Mouse (Mus musculus): ENCODE measurements around the gene Ints12. TPM values are rescaled to one million over a fixed set of nuclear protein-coding genes. Genes with fewer than 3 reads are reported as not detected.

The Ints12 gene
- polyA plus RNA-seq, 1 experiment: 8.1 TPM

- Histone ChIP-seq H3ac (ENCODE audit: control insufficient read depth, insufficient read length, low read depth) (no peak overlapping the region), H3K27me3 (ENCODE audit: control insufficient read depth, insufficient read depth, insufficient read length) (no peaks in the 10 kb centered on the region), H3K79me3 (ENCODE audit: low read depth) (no peaks in the 10 kb centered on the region), H3K4me3 (ENCODE audit: insufficient read depth, poor library complexity, severe bottlenecking) (no peak overlapping the region), H3K36me3 (ENCODE audit: control insufficient read depth, insufficient read depth) (peaks cover 40% of the 10 kb centered on the region), H3K79me2 (ENCODE audit: control insufficient read depth, insufficient read depth) (no peaks in the 10 kb centered on the region)
- no peak for TF ChIP-seq USF1 (IDR thresholded peaks at IDR 0.05; ENCODE audit: low read depth)
Observed at GRCm38 (mm10) chr3:133109844-133110243, 18.2 kb downstream of the Ints12 start.

GRCm38 (mm10) chr3:133111741-133112140, 20.1 kb downstream of the Ints12 start:
- H3K36me3 ChIP-seq (ENCODE audit: control insufficient read depth, insufficient read depth): peaks cover 23% of the 10 kb centered on the region
- no peak for TF ChIP-seq CTCF (IDR thresholded peaks at IDR 0.05; ENCODE audit: control insufficient read depth, insufficient read depth, insufficient read length)
- no peak for TF ChIP-seq MYOD1 (IDR thresholded peaks at IDR 0.05; ENCODE audit: control insufficient read depth, insufficient read length, low read depth)
- TF ChIP-seq MYOG (IDR thresholded peaks at IDR 0.05; ENCODE audit: control insufficient read depth, extremely low read depth, insufficient read length): no peak
- no peak for TF ChIP-seq CEBPB (IDR thresholded peaks at IDR 0.05; ENCODE audit: low read depth)
- no peak for TF ChIP-seq MAX (IDR thresholded peaks at IDR 0.05)
- no peak for TF ChIP-seq FOSL1 (IDR thresholded peaks at IDR 0.05; ENCODE audit: insufficient read depth, low read length, poor library complexity, severe bottlenecking)

GRCm38 (mm10) chr3:133113281-133113680, 21.6 kb downstream of the Ints12 start:
- H3ac ChIP-seq (ENCODE audit: control insufficient read depth, insufficient read length, low read depth): no peak overlapping the region
- no peaks in the 10 kb centered on the region for H3K27me3 ChIP-seq (ENCODE audit: control insufficient read depth, insufficient read depth, insufficient read length)
- H3K79me3 ChIP-seq (ENCODE audit: low read depth): no peaks in the 10 kb centered on the region
- no peaks in the 10 kb centered on the region for H3K79me2 ChIP-seq (ENCODE audit: control insufficient read depth, insufficient read depth)
- no peak for TF ChIP-seq CTCF (IDR thresholded peaks at IDR 0.05; ENCODE audit: control insufficient read depth, insufficient read depth, insufficient read length)
- TF ChIP-seq MYOD1 (IDR thresholded peaks at IDR 0.05; ENCODE audit: control insufficient read depth, insufficient read length, low read depth): no peak
- no peak for TF ChIP-seq MYOG (IDR thresholded peaks at IDR 0.05; ENCODE audit: control insufficient read depth, extremely low read depth, insufficient read length)
- no peak overlapping the region for H3K4me3 ChIP-seq (ENCODE audit: insufficient read depth, poor library complexity, severe bottlenecking)
- peaks cover 17% of the 10 kb centered on the region for H3K36me3 ChIP-seq (ENCODE audit: control insufficient read depth, insufficient read depth)

More at GRCm38 (mm10) chr3:133111741-133112140, 20.1 kb downstream of the Ints12 start:
- H3K79me3 ChIP-seq (ENCODE audit: low read depth): no peaks in the 10 kb centered on the region
- H3K27me3 ChIP-seq (ENCODE audit: control insufficient read depth, insufficient read depth, insufficient read length): no peaks in the 10 kb centered on the region
- no peak overlapping the region for H3ac ChIP-seq (ENCODE audit: control insufficient read depth, insufficient read length, low read depth)
- H3K79me2 ChIP-seq (ENCODE audit: control insufficient read depth, insufficient read depth): no peaks in the 10 kb centered on the region
- no peak overlapping the region for H3K4me3 ChIP-seq (ENCODE audit: insufficient read depth, poor library complexity, severe bottlenecking)

- Histone ChIP-seq H3K36me3 (ENCODE audit: control insufficient read depth, insufficient read depth) (no peaks in the 10 kb centered on the region), H3K79me2 (ENCODE audit: control insufficient read depth, insufficient read depth) (no peaks in the 10 kb centered on the region), H3ac (ENCODE audit: control insufficient read depth, insufficient read length, low read depth) (no peak overlapping the region), H3K27me3 (ENCODE audit: control insufficient read depth, insufficient read depth, insufficient read length) (no peaks in the 10 kb centered on the region), H3K79me3 (ENCODE audit: low read depth) (no peaks in the 10 kb centered on the region), H3K4me3 (ENCODE audit: insufficient read depth, poor library complexity, severe bottlenecking) (no peak overlapping the region)
- TF ChIP-seq CTCF (IDR thresholded peaks at IDR 0.05; ENCODE audit: control insufficient read depth, insufficient read depth, insufficient read length): no peak
Observed at GRCm38 (mm10) chr3:133131372-133131771, 39.7 kb downstream of the Ints12 start.

- H3K79me2 ChIP-seq (ENCODE audit: control insufficient read depth, insufficient read depth): no peaks in the 10 kb centered on the region
- H3K4me3 ChIP-seq (ENCODE audit: insufficient read depth, poor library complexity, severe bottlenecking): no peak overlapping the region
- TF ChIP-seq CTCF (IDR thresholded peaks at IDR 0.05; ENCODE audit: control insufficient read depth, insufficient read depth, insufficient read length): no peak
- no peak for TF ChIP-seq USF1 (IDR thresholded peaks at IDR 0.05; ENCODE audit: low read depth)
- no peak for TF ChIP-seq CEBPB (IDR thresholded peaks at IDR 0.05; ENCODE audit: low read depth)
- TF ChIP-seq MYOG (IDR thresholded peaks at IDR 0.05; ENCODE audit: control insufficient read depth, extremely low read depth, insufficient read length): no peak
- TF ChIP-seq MYOD1 (IDR thresholded peaks at IDR 0.05; ENCODE audit: control insufficient read depth, insufficient read length, low read depth): no peak
- H3K27me3 ChIP-seq (ENCODE audit: control insufficient read depth, insufficient read depth, insufficient read length): no peaks in the 10 kb centered on the region
- no peak overlapping the region for H3ac ChIP-seq (ENCODE audit: control insufficient read depth, insufficient read length, low read depth)
- H3K36me3 ChIP-seq (ENCODE audit: control insufficient read depth, insufficient read depth): no peaks in the 10 kb centered on the region
- H3K79me3 ChIP-seq (ENCODE audit: low read depth): no peaks in the 10 kb centered on the region
Observed at GRCm38 (mm10) chr3:133132611-133133010, 41.0 kb downstream of the Ints12 start.

GRCm38 (mm10) chr3:133141877-133142276, 50.2 kb downstream of the Ints12 start:
- H3K79me3 ChIP-seq (ENCODE audit: low read depth): no peaks in the 10 kb centered on the region
- H3K36me3 ChIP-seq (ENCODE audit: control insufficient read depth, insufficient read depth): no peaks in the 10 kb centered on the region
- TF ChIP-seq CEBPB (IDR thresholded peaks at IDR 0.05; ENCODE audit: low read depth) (no peak), MYOG (IDR thresholded peaks at IDR 0.05; ENCODE audit: control insufficient read depth, extremely low read depth, insufficient read length) (no peak), CTCF (IDR thresholded peaks at IDR 0.05; ENCODE audit: control insufficient read depth, insufficient read depth, insufficient read length) (no peak)
- no peaks in the 10 kb centered on the region for H3K27me3 ChIP-seq (ENCODE audit: control insufficient read depth, insufficient read depth, insufficient read length)
- H3K79me2 ChIP-seq (ENCODE audit: control insufficient read depth, insufficient read depth): no peaks in the 10 kb centered on the region
- no peak overlapping the region for H3ac ChIP-seq (ENCODE audit: control insufficient read depth, insufficient read length, low read depth)
- H3K4me3 ChIP-seq (ENCODE audit: insufficient read depth, poor library complexity, severe bottlenecking): no peak overlapping the region
